Mouse (Mus musculus) activated CD4-positive, CD25-positive, alpha-beta regulatory T cell, adult 4 months (primary cell): ENCODE data around the gene Bpifb1. TPM values are rescaled to one million over a fixed set of nuclear protein-coding genes. Genes with fewer than 3 reads are reported as not detected.
"Not testable (repeated sequence)": the region's sequence is repeated elsewhere in the genome, so short reads cannot be mapped to it uniquely, and the experiment has no call there.

ENCODE experiments used
- ATAC-seq: one replicate; pipeline ENCODE4 v1.8.0; 2017
- polyA plus RNA-seq, 2 experiments: library from polyadenylated mRNA; unstranded; fragments of 100-300 nt; shearing (Covaris generic); gene quantifications; one replicate each; pipeline ENCODE4 v1.2.1; 2017

Gene Bpifb1
- polyA plus RNA-seq = not detected

- ATAC-seq = no peak
Measured at GRCm38 (mm10) chr2:154190546-154191258, at the start of gene Bpifb1. Gene Bpifb1, plus strand, starts transcription at chr2:154190818.

DNA sequence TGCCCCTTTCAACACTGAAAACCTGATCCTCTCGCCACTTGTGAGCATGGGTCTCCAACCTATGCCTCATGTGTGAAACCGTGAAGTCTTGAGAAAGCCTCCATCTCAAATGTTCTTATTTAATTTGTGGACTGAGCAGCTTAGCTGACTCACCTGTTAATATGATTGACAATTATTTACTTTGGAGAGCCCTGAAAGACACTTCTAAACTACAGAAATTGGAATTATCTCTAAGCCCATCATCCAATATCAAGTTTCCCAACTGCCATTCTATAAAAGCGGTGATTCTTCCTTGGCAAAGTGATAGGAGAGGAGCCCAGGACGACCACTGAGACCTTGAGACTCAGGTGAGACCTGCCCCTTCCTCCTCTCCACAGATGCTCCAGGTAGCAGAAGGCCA is 48.0 kb upstream of the Bpifb1 start, which contains the start of gene Bpifa1:
Gene Bpifa1 (plus strand): TSS at position 301 of the 400 bp plus-strand sequence.
- ATAC-seq = no peak

- ATAC-seq = no peak
Measured at GRCm38 (mm10) chr2:154143735-154144134, 46.9 kb upstream of the Bpifb1 start.

DNA sequence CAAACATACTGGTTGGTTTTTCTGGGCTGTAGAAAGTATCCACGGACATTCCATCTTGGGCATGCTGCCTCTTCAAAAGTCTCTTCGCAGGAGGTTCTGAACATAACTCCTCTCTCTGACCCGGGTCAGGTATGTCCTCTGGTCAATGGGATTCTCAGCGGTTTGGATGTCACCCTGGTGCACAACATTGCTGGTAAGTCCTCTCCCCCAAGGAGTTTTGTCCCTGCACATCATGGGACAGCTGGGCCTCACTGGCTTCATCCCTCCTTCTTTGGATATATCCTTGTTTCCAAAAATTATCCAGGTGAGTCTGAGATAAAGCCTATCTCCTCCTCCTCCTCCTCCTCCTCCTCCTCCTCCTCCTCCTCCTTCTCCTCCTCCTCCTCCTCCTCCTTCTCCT is 43.1 kb upstream of the Bpifb1 start:
- no peak for ATAC-seq

- ATAC-seq = no peak
Measured at GRCm38 (mm10) chr2:154158433-154158832, 32.2 kb upstream of the Bpifb1 start.

DNA sequence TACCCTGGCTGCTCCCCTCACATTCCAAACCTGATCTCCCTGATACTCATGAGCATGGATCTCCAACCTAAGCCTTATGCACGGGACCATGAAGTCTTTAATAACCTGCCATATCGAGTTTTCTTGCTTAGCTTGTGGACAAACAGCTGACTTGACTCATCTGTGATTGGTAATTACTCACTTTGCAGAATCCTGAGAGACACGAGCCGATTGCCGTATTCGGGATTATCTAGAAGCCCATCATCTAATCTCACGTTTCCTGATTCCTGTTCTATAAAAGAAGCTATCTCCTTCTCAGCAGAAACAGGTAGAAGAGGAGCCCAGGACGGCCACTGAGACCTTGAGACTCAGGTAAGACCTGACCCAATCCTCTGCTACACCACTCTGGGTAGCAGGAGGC is 28.3 kb upstream of the Bpifb1 start, which contains the start of gene Bpifa5:
Gene Bpifa5 (plus strand): TSS at position 301 of the 400 bp plus-strand sequence.
- no peak for ATAC-seq

DNA sequence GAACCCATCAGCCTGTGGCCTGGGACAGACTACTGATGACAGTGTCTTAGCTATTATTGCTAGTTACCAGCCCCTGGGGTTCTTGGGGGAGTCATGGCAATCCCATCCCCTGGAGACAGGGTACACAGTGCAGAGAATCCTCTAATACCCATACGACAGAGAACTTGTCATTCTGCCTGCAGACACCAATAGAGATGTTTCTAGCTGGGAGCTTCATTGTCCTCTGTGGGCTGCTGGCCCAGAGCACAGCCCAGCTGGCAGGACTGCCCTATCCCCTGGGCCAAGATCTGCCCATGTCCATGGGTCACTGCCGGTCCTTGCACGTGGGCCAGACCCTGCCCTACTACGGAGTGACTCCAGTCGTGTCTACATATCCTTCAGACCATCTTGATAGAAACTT is 27.3 kb upstream of the Bpifb1 start:
- no peak for ATAC-seq

GRCm38 (mm10) chr2:154169172-154169571 is 21.4 kb upstream of the Bpifb1 start:
- no peak for ATAC-seq

DNA sequence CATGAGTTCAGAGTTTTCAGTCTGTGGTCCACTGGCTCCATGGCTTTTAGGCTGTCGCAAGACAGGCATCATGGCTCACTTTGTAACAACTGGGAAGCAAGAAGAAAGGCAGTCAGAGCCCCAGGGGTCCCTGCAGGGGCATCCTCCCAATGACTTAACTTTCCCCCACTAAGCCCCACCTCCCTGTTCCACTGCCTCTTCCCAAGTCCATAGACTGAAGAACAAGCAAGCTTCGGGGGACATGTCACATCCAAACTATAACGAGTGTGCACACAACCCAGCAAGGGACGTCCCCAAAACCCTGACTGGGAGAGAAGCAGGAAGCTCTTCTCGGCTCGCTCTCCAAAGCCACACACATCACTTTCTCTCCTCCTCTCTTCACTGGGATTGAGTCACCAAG is 19.0 kb upstream of the Bpifb1 start:
- no peak for ATAC-seq

DNA sequence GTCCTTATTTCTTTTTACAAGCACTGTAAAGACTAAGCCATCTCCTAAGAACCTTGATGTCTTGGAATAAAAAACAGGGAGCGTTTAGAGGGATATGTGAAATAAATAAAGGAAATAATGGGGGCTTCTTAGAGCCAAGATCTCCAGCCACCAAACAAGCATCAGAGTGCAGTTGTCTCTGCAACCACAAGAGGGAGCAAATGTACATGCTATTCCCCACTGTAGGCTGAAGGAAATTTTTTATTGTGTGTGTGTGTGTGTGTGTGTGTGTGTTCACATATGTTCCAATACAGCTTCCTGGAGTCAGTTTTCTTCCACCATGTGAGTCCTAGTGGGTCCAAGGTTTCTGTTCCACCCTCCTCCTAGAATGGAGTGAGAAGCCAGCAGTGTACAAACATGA is 17.3 kb upstream of the Bpifb1 start:
- ATAC-seq = no peak

GRCm38 (mm10) chr2:154181900-154182299 is 8.7 kb upstream of the Bpifb1 start:
- not testable (repeated sequence) for ATAC-seq

DNA sequence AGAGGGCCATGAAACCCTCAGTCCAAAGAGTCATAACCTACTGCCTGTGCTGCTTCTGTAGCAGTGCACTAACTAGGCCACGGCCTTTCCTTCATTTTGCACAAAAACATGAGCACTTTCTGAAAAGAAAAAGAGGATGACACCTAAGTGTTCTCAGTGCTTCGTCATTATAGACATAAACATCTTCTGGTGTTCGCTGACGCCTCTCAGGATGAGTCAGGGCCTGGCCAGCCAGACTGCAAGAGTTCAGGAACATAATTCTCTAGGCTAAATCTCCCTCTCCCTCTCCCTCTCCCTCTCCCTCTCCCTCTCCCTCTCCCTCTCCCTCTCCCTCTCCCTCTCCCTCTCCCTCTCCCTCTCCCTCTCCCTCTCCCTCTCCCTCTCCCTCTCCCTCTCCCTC is 7.6 kb upstream of the Bpifb1 start:
- not testable (repeated sequence) for ATAC-seq

DNA sequence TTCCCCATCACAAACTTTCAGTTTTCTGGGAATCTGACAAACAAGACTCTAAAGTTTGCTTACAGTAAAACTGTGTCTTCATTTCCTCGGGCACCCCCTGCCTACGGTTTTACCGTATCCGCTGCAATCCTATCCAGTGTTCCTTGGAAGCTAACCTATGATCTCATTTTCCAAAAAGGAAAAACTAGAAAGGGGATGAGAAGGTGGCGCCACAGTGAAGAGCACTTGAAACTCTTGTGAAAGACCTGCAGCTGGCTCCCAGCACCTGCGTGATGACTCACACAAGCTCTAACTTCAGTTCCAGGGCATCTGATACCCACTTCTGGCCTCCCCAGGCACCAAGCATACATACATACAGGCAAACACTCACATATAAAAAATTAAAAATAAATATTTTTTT is 5.3 kb upstream of the Bpifb1 start:
- no peak for ATAC-seq

DNA sequence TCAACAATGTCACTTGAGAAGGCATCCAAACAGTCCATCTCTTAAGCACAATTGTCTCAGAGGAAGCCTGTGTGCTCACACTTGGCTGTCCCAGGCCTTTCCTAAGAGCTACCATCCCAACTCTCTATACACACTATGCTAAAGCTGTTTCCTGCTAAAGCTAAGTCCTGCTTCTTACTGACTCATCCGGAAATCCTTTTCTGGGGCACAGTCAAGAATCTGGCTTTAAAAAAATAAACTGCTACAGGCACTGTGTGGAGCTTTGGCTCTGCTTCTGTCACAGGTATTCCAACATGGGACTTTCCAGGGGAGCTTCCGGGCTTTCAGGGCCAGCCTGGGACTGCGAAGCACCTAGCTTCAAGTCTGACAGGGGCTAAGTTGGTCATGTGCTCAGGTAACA is 4.9 kb upstream of the Bpifb1 start:
- no peak for ATAC-seq

DNA sequence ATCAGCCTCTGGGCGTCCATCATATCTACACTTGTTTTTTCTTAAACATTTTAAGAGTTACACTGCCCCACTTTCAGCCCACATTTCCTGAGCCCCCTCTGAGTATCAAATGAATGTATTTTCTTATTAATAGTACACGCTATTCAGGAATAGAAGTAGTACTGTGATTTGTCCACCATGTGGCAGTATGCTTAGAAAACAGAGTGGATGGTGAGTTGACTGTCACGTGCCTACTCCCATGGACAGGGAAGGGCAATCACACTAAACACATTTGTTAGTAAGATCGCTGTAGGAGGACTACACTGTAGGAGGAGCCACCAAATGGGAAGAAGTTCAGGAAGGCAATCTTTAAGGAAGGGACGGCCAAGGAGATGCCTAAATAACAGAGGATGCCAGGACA is 3.1 kb upstream of the Bpifb1 start:
- no peak for ATAC-seq

- no peak for ATAC-seq
Measured at GRCm38 (mm10) chr2:154189877-154190434, 662 bp upstream of the Bpifb1 start.

- ATAC-seq = no peak
Measured at GRCm38 (mm10) chr2:154192141-154192540, 1.5 kb downstream of the Bpifb1 start.

DNA sequence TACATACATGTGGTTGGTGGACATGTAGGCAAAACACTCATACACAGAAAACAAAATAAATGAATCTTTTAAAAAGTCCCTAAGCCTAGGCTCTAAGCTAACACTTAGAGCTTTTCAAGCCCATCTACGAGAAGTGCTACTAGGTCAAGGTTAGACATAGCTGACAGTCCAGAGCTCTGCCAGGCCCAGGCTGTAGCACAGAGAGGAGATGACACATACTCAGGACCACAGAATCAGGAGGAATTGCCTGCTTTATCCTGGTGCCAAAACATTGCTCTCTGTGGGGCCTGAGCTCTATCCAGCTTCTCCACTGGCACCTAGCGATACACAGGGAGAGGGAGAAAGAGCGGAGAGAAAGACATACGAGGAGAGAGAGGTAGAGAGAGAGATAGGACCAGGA is 2.5 kb downstream of the Bpifb1 start:
- ATAC-seq = no peak

GRCm38 (mm10) chr2:154193994-154194504 is 3.4 kb downstream of the Bpifb1 start:
- ATAC-seq = no peak

GRCm38 (mm10) chr2:154197036-154197435 is 6.4 kb downstream of the Bpifb1 start:
- ATAC-seq = no peak

GRCm38 (mm10) chr2:154204630-154205029 is 14.0 kb downstream of the Bpifb1 start:
- no peak for ATAC-seq

GRCm38 (mm10) chr2:154206908-154207307 is 16.3 kb downstream of the Bpifb1 start:
- ATAC-seq = no peak

- no peak for ATAC-seq
Measured at GRCm38 (mm10) chr2:154209112-154209511, 18.5 kb downstream of the Bpifb1 start.

GRCm38 (mm10) chr2:154211121-154211520 is 20.5 kb downstream of the Bpifb1 start:
- no peak for ATAC-seq
